Mouse (Mus musculus): ENCODE data around the gene Prune2. TPM values are rescaled to one million over a fixed set of nuclear protein-coding genes. Genes with fewer than 3 reads are reported as not detected.
"Not testable (repeated sequence)": the region's sequence is repeated elsewhere in the genome, so short reads cannot be mapped to it uniquely, and the experiment has no call there.

The Prune2 gene
- total RNA-seq, 2 experiments from 2014 or later = 38.1 to 41.8 TPM

DNA sequence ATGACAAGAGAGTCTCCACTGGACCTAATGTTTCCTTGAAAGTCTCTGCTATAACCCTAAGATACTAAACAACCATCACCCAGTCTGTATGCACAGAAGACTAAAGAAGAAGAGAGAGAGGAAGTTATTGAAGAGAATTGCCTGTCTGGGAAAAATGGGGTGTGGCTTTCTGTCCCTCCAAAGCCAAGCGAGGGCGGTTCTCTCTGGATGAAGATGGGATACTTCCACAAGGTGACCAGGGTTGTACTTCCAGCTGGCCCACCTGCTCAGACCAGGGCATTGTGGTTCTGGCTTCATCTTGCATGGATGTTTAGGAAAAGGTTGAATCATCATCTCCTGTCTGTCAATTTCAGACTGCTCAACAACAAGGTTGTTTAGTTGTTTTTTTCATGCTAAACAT is 199.3 kb downstream of the Prune2 start:
- no peak for DNase-seq (ENCODE audit: extremely low spot score in 1 of 2, low spot score in 2 of 2)
- intact Hi-C loops (cut with DNase I) = no loop called here

- intact Hi-C loops (cut with DNase I) = no loop called here
- DNase-seq (ENCODE audit: extremely low spot score in 1 of 2, low spot score in 2 of 2) = no peak
Measured at GRCm38 (mm10) chr19:17159676-17160075, 203.8 kb downstream of the Prune2 start.

GRCm38 (mm10) chr19:17160231-17160630 is 204.3 kb downstream of the Prune2 start:
- intact Hi-C loops (cut with DNase I) = no loop called here

GRCm38 (mm10) chr19:17163511-17163953 is 207.6 kb downstream of the Prune2 start:
- intact Hi-C loops (cut with DNase I) = no loop called here

More at GRCm38 (mm10) chr19:17160231-17160630, 204.3 kb downstream of the Prune2 start:
- DNase-seq (ENCODE audit: extremely low spot score in 1 of 2, low spot score in 2 of 2) = no peak

DNA sequence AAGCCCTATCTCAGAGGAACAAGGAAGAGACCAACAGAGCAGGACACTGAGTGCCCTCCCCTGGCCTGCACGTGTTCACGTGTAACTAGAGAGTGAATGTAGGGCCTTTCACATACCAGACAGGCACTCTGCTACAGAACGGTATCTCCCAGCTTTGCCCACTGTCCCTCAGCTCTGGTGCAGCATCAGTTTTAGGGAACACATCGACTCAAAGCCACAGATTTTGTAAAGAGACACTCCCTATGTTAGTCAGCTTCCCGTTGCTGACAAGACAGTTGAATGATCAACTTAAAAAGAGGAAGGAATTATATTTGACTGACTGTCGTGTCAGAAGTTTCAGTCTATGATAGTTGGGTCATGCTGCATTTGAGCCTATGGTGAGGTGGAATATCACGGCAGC is 210.4 kb downstream of the Prune2 start:
- intact Hi-C loops (cut with DNase I) = no loop called here
- no peak for DNase-seq (ENCODE audit: extremely low spot score in 1 of 2, low spot score in 2 of 2)

More at GRCm38 (mm10) chr19:17163511-17163953, 207.6 kb downstream of the Prune2 start:
- DNase-seq (ENCODE audit: extremely low spot score in 1 of 2, low spot score in 2 of 2) = peak in 1 of 2 experiments; percentile 34

- no peak for DNase-seq (ENCODE audit: extremely low spot score in 1 of 2, low spot score in 2 of 2)
- intact Hi-C loops (cut with DNase I) = no loop called here
Measured at GRCm38 (mm10) chr19:17168186-17168585, 212.3 kb downstream of the Prune2 start.

- DNase-seq (ENCODE audit: extremely low spot score in 1 of 2, low spot score in 2 of 2) = no peak
Measured at GRCm38 (mm10) chr19:17169746-17170145, 213.8 kb downstream of the Prune2 start.

GRCm38 (mm10) chr19:17174501-17174900 is 218.6 kb downstream of the Prune2 start:
- intact Hi-C loops (cut with DNase I); DNase-seq (ENCODE audit: extremely low spot score in 1 of 2, low spot score in 2 of 2): not testable (repeated sequence)

More at GRCm38 (mm10) chr19:17169746-17170145, 213.8 kb downstream of the Prune2 start:
- intact Hi-C loops (cut with DNase I) = no loop called here

DNA sequence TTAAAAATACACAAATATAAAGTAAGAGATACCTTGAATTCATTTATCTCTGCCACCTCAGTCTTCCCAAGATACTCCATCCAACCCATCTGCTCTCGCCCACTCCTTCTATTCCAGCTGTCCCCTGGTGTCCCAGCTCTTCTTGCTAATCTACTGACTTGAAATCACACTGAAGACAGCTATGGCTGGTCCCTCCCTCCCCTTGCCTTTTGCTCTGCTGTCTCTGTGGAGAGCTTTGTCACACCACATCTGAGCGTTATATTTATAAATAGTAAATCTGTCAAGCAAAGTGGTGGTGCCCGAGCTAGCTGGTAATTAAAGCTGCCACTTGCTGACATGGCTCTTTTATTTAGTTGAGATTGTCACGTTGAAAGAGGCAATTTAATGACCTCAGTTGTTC is 224.6 kb downstream of the Prune2 start:
- DNase-seq (ENCODE audit: extremely low spot score in 1 of 2, low spot score in 2 of 2) = peak in 1 of 2 experiments; percentile 9
- intact Hi-C loops (cut with DNase I) = no loop called here

DNA sequence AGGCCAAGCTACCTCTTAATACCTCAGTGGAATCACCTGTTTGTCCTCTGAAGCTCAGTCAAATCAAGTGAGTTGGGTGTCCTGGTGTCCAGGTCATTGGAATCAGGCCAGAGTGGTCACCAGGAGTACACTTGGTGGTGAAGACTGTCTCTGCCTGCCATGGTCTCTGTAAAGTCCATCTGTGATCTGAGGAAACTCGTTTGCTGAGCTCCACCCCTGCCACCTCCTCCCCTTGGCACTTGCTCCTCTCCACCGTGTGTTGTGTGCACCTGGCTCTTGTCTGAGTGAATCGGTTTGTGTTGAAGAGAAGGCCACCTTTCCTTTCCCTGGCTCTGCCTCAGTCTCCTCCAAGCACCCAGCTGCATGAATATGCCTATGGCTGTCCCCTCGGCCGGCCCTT is 238.8 kb downstream of the Prune2 start:
- DNase-seq (ENCODE audit: extremely low spot score in 1 of 2, low spot score in 2 of 2) = no peak
- intact Hi-C loops (cut with DNase I) = no loop called here

- intact Hi-C loops (cut with DNase I) = no loop called here
- no peak for DNase-seq (ENCODE audit: extremely low spot score in 1 of 2, low spot score in 2 of 2)
Measured at GRCm38 (mm10) chr19:17199059-17199458, 243.1 kb downstream of the Prune2 start.

- intact Hi-C loops (cut with DNase I) = no loop called here
- no peak for DNase-seq (ENCODE audit: extremely low spot score in 1 of 2, low spot score in 2 of 2)
Measured at GRCm38 (mm10) chr19:17207141-17207540, 251.2 kb downstream of the Prune2 start.

- intact Hi-C loops (cut with DNase I) = no loop called here
- DNase-seq (ENCODE audit: extremely low spot score in 1 of 2, low spot score in 2 of 2) = no peak
Measured at GRCm38 (mm10) chr19:17210541-17210940, 254.6 kb downstream of the Prune2 start.

- DNase-seq (ENCODE audit: extremely low spot score in 1 of 2, low spot score in 2 of 2) = no peak
- intact Hi-C loops (cut with DNase I) = no loop called here
Measured at GRCm38 (mm10) chr19:17214896-17215520, 259.1 kb downstream of the Prune2 start.

DNA sequence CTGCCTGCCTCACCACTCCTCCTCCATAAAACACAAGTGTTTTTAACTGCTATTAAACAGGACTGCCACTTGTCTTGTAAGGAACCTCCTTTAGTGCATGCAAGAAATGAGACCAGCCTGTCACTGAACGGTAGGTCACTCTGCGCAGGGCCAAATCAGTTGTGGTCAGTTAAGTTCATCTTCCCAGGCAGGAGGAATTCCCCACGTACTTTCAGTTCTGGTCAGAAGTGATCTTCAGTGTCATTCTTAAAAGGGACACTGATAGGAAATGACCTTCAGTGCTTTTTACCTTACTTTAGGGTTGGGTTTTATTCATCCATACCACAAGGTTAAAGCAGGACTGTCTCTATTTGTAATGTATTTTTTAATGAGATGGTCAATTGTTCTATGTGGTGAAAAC is 262.3 kb downstream of the Prune2 start:
- no peak for DNase-seq (ENCODE audit: extremely low spot score in 1 of 2, low spot score in 2 of 2)
- intact Hi-C loops (cut with DNase I) = no loop called here

- intact Hi-C loops (cut with DNase I) = no loop called here
- DNase-seq (ENCODE audit: extremely low spot score in 1 of 2, low spot score in 2 of 2) = no peak
Measured at GRCm38 (mm10) chr19:17223801-17224200, 267.9 kb downstream of the Prune2 start.

DNA sequence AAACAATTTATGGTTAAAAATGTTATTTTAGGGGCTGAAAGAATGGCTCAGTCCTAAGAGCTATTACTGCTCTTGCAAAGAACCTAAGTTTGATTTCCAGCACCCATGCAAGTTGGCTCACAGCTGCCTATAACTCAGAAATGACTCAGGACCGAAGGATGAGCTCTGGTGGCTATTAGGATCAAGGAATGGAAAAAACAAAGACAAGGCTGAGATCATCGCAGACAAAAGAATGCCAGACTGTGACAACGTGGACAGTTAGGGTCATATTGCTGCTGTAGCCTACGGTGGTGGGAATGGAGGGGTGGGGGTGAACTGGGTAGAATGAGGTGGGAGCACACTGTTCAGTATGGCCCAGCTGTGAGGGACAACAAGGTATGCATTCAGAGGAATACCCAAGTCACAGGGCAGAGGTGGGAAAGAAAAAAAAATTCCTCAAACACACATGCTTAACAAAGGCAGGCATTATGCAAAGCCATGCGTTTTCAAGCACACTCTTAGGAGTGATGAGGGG is 269.7 kb downstream of the Prune2 start:
- intact Hi-C loops (cut with DNase I) = no loop called here
- no peak for DNase-seq (ENCODE audit: extremely low spot score in 1 of 2, low spot score in 2 of 2)

DNA sequence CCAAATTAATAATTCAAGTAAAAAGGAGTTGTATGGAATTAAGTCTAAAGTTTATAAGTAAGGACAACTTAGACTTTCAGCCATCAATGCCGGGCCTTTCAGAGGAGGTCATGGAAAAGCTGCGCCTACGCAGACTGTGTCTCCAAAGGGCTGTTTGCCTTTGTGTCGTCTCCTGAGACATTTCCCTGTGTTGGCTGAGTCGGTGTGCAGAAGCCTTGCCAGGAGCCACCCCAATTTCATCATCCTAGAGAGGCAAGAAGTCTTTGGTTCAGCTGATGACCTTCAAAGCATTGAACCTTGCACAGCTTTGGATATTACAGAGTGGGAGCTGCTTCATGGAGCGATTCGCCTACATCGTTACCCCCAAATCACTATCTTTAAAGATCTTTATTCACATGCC is 270.2 kb downstream of the Prune2 start:
- intact Hi-C loops (cut with DNase I) = no loop called here
- no peak for DNase-seq (ENCODE audit: extremely low spot score in 1 of 2, low spot score in 2 of 2)

GRCm38 (mm10) chr19:17230013-17230412 is 274.1 kb downstream of the Prune2 start:
- no peak for DNase-seq (ENCODE audit: extremely low spot score in 1 of 2, low spot score in 2 of 2)
- intact Hi-C loops (cut with DNase I) = no loop called here

- DNase-seq (ENCODE audit: extremely low spot score in 1 of 2, low spot score in 2 of 2) = no peak
- intact Hi-C loops (cut with DNase I) = no loop called here
Measured at GRCm38 (mm10) chr19:17238471-17238870, 282.6 kb downstream of the Prune2 start.

Data from left cerebral cortex, postnatal 10 days (tissue).